Mouse (Mus musculus) liver, embryonic 14.5 days (tissue): ENCODE measurements around the gene Myo1a.

Source experiments
- CTCF ChIP-seq: IDR thresholded peaks from 2 replicates; pipeline ENCODE4 v1.5.1; 2016; ENCODE audit warnings: antibody characterized with exemption, low read depth, control low read depth
- EP300 ChIP-seq: IDR thresholded peaks from 2 replicates; pipeline ENCODE4 v1.6.1; 2016; ENCODE audit warnings: antibody characterized with exemption, low read depth

DNA sequence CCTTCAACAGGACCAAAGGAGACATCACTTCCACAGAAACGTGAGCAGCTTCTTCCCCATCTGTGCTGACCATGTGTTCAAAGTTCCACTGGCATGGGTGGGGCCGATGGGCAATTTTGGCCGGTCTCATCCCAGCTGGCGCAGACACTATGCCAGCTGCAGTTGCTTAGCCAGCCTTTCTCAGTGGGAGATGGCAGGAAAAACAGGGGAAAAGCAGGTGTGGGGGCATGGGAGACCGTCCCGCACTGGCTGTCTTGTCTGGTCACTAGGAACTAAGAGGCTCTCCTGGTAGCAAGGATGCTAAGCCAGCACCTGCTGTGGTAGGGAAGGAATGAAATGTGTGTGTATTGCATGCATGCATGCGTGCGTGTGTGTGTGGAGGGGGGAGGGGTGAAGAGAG lies 23.5 kb downstream of the Myo1a start:
- no peak for TF ChIP-seq CTCF
- TF ChIP-seq EP300, result no peak
